Mouse (Mus musculus) ES-E14 (cell line): ENCODE results near the gene Scamp4. TPM values are rescaled to one million over a fixed set of nuclear protein-coding genes. Genes with fewer than 3 reads are reported as not detected.

ENCODE experiments used
- DNase-seq: peaks from one replicate; pipeline ENCODE4 v3.0.0-alpha.2; 2013; ENCODE audit warnings: low read depth, low spot score
- H3K27ac ChIP-seq: 2 replicates; pipeline ENCODE4 v1.5.1; 2012; ENCODE audit warnings: low read depth, mild to moderate bottlenecking, low read length, moderate library complexity, mixed read lengths; ENCODE audit not compliant: poor library complexity, insufficient read depth, severe bottlenecking
- H3K36me3 ChIP-seq: 2 replicates; pipeline ENCODE4 v1.6.1; 2012; ENCODE audit warnings: mild to moderate bottlenecking, low read length, moderate library complexity, mixed read lengths; ENCODE audit not compliant: control insufficient read depth, poor library complexity, insufficient read depth, severe bottlenecking
- H3K4me1 ChIP-seq, 2 experiments: fragments of 150-350 bp in 1 of 2; sonication (generic) in 1 of 2; 2 replicates each; pipeline ENCODE4 v1.6.1; 2012; ENCODE audit warnings: low read length in 2 of 2, mild to moderate bottlenecking in 1 of 2, mixed read lengths in 1 of 2; ENCODE audit not compliant: control insufficient read depth in 2 of 2, insufficient read depth in 2 of 2, poor library complexity in 1 of 2
- H3K4me3 ChIP-seq, 2 experiments: fragments of 150-350 bp in 1 of 2; sonication (generic) in 1 of 2; 2 replicates each; pipeline ENCODE4 v1.5.1; 2012; ENCODE audit warnings: low read length in 2 of 2, low read depth in 1 of 2, mild to moderate bottlenecking in 1 of 2, mixed read lengths in 1 of 2; ENCODE audit not compliant: insufficient read depth in 1 of 2, poor library complexity in 1 of 2, severe bottlenecking in 1 of 2
- H3K9ac ChIP-seq: 2 replicates; pipeline ENCODE4 v1.6.1; 2012; ENCODE audit warnings: low read depth, mild to moderate bottlenecking, low read length, mixed read lengths; ENCODE audit not compliant: poor library complexity, insufficient read depth, severe bottlenecking
- H3K9me3 ChIP-seq: fragments of 150-350 bp; sonication (generic); 2 replicates; pipeline ENCODE4 v1.6.1; 2012; ENCODE audit warnings: low read depth, mild to moderate bottlenecking, low read length; ENCODE audit not compliant: control insufficient read depth, insufficient read depth
- CHD2 ChIP-seq: IDR thresholded peaks from 2 replicates; pipeline ENCODE4 v1.6.1; 2014; ENCODE audit warnings: mild to moderate bottlenecking, low read depth, low read length, inconsistent platforms
- HCFC1 ChIP-seq: IDR thresholded peaks from 2 replicates; pipeline ENCODE4 v1.6.1; 2012; ENCODE audit warnings: low read length, inconsistent platforms, borderline replicate concordance; ENCODE audit not compliant: insufficient read depth
- MAFK ChIP-seq: IDR thresholded peaks from 2 replicates; pipeline ENCODE4 v1.6.1; 2014; ENCODE audit warnings: mild to moderate bottlenecking, low read depth, low read length, inconsistent platforms; ENCODE audit not compliant: insufficient read depth
- ZC3H11A ChIP-seq: IDR thresholded peaks from 2 replicates; pipeline ENCODE4 v1.6.1; 2012; ENCODE audit warnings: low read depth, mild to moderate bottlenecking, inconsistent platforms, low read length, borderline replicate concordance
- ZNF384 ChIP-seq: IDR thresholded peaks from 2 replicates; pipeline ENCODE4 v1.6.1; 2012; ENCODE audit warnings: low read depth, low read length, inconsistent platforms
- in situ Hi-C, 2 experiments: fragments of 600-800 bp; cut with MboI; formaldehyde crosslinking; loops; one replicate each; pipeline ENCODE4 v1.15.1; 2025; ENCODE audit warnings: low sequenced_read_pairs in 2 of 2, inconsistent platforms in 1 of 2; ENCODE audit not compliant: unreplicated experiment in 2 of 2
- total RNA-seq: library from RNA; depleted of rRNA; stranded (reverse); fragments of 300-350 nt; gene quantifications from 2 replicates; pipeline ENCODE4 v1.2.3, GENCODE M21; 2012

Gene Scamp4
- total RNA-seq, 1 experiment, result 54.8 TPM

DNA sequence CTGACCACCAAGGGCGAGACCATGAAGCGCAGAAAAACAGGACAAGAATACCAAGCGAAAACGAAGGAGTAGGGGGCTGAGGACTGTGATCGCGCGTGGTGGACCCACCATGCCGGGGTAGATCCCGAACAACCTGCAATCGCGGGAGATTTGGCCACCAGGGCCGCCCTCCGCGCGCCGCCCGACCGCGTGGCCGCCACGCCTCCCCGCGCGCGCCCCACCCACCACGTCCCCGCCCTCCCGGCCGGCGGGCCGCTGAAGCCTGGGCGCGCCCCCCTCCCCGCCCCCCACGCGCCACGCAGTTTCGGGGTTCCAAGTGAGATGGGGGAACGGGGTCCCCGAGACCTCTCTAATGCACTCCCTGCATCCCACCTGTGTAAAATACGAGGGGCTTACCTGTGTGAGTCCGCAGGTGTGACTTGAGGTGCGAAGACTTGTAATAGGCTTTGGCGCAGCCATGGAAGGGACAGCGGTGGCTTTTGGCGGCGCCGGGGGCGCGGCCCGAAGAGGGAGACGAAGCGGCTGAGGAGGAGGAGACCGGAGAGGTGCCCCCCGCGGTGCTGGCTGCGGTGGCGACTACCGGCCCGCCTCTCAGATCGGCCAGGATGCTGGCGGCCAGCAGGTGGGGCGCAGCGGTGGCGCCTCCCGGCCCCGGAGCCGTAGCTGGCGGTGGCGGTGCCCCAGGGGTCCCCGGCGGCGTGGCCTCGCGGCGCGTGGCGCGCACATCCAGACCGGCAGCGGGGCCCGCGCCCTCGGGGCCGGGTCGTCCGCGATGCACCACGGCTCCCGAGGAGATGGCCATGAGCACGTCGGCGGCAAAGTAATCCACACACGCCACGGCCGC, 26.1 kb upstream of the Scamp4 start:
- no peak for DNase-seq
- 0 out of 2 replicates have a peak, but pooled peaks cover 2% of the 10 kb centered on the region for H3K36me3 ChIP-seq
- in situ Hi-C loops, result no loop called here
- peaks cover 6 to 36% of the 10 kb centered on the region in 2 experiments for H3K4me1 ChIP-seq
- peak overlapping the region; percentile 96 for H3K4me3 ChIP-seq
- no peak for TF ChIP-seq HCFC1
- TF ChIP-seq MAFK, result no peak
- TF ChIP-seq CHD2, result no peak
- no peak for TF ChIP-seq ZC3H11A
- TF ChIP-seq ZNF384, result no peak
- peak overlapping the region; percentile 83 for H3K27ac ChIP-seq
- H3K9ac ChIP-seq, result peak overlapping the region; percentile 95
- no peaks in the 10 kb centered on the region for H3K9me3 ChIP-seq

DNA sequence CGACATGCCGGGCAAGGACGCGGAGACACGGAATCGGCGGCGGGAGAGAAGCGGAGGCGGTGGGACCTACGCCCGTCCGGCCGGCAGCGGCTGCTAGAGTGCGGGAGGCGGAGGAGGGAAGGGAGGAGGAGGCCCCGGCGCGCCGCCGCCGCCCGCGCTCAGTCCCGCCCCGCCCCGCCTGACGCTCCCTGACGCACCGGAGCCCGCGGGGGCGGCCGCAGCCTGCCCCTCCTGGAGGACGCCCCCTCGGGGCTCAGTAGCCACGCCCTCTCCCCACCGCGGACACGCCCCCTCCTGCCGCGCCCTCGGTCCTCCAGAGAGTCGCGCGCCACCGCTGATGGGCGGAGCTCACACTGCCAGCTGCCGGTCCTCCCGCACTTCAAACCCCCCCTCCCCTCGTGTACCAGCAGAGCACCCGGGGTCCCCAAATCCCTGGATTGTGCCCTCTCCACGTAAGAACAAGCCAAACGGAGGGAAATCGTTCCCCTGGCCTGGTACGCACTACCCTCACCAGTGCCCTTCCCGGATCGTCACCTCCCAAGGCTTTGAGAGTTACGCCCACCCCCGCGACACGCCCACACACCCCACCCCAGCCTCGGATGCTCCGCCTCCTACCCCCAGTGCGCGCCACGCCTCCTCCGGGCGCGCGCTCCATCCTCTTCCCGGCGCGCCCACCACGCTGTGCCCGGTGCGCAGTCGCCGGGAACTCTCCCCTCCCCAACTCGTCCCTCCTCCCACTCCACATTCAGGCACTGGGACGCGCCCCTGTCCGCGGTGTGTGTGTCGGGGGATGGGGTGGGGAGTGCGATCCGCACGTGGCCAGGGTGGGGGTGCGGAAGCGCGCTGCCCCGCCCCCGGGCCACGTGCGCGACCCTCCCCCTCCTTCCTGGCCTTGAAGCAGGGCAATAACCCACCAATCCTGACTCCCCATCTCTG, 25.2 kb upstream of the Scamp4 start, which contains the start of gene Klf16:
Gene Klf16 (minus strand): TSS at position 127 of the 936 bp plus-strand sequence.
- peak; percentile 89 for DNase-seq
- peak within 1 kb of the TSS; percentile 96 for H3K4me3 ChIP-seq
- TF ChIP-seq HCFC1 (0 out of 2 replicates have a peak, but pooled peaks have one; percentile 20), ZC3H11A (no peak), MAFK (no peak)
- in situ Hi-C loops, result no loop called here
- H3K9me3 ChIP-seq, result no peaks in the 10 kb centered on the region
- peaks cover 2% of the 10 kb centered on the region; the same call in 1 of the 2 replicates for H3K36me3 ChIP-seq
- H3K9ac ChIP-seq, result peak within 1 kb of the TSS; percentile 95
- peak within 1 kb of the TSS; percentile 83 for H3K27ac ChIP-seq
- peaks cover 4 to 30% of the 10 kb centered on the region in 2 experiments; a peak in 3 of 4 replicates for H3K4me1 ChIP-seq

DNA sequence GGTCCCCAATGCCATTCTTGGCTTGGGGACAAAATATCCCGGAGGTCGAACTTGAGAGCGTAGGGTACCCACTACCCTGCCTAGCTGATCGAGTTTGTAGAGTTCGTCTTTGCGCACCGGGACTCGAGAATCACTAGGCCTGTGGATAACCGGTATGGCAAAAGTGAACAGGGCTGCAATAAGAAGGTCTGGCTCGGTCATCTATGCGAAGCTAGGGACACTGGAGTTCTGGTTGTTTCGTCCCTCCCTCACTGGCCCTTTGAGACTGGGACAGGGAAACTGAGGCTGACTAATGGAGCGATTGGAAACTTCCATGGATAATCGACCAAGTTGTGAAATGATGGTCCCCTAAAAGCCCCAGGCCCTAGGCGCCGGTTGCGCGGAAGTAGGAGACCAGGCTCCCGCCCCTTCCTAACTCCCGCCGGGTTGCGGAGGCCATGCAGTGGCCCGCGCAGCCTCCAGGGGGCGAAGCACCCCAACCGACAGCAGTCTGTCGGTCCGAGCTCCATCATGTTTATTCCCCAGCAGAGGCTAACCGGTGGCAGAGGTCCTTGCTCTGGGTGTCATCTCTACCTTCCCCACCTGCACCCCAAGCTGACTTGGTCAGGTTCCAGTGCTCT, 24.4 kb upstream of the Scamp4 start:
- DNase-seq, result peak; percentile 75
- peak overlapping the region; percentile 79 for H3K27ac ChIP-seq
- H3K4me3 ChIP-seq, result peak overlapping the region; percentile 96
- peaks cover 2% of the 10 kb centered on the region; the same call in 1 of the 2 replicates for H3K36me3 ChIP-seq
- H3K9ac ChIP-seq, result peak overlapping the region; percentile 81
- peaks cover 4 to 28% of the 10 kb centered on the region in 2 experiments; a peak in 3 of 4 replicates for H3K4me1 ChIP-seq
- TF ChIP-seq MAFK (no peak), CHD2 (no peak), ZC3H11A (0 out of 2 replicates have a peak, but pooled peaks have one; percentile 1)
- no peaks in the 10 kb centered on the region for H3K9me3 ChIP-seq
- in situ Hi-C loops, result no loop called here

GRCm38 (mm10) chr10:80578911-80579310, 23.8 kb upstream of the Scamp4 start:
- Histone ChIP-seq H3K9ac (peak overlapping the region; percentile 56), H3K9me3 (no peaks in the 10 kb centered on the region), H3K4me3 (peak overlapping the region; percentile 96), H3K4me1 (peaks cover 4 to 21% of the 10 kb centered on the region in 2 experiments; a peak in 3 of 4 replicates), H3K27ac (peak overlapping the region; percentile 6; the same call in 1 of the 2 replicates), H3K36me3 (no peaks in the 10 kb centered on the region; the same call in 1 of the 2 replicates)
- DNase-seq, result peak; percentile 83
- TF ChIP-seq HCFC1, result no peak
- TF ChIP-seq ZNF384, result no peak
- TF ChIP-seq ZC3H11A, result no peak
- TF ChIP-seq CHD2, result no peak
- no peak for TF ChIP-seq MAFK
- in situ Hi-C loops, result no loop called here
